Mouse (Mus musculus): ENCODE results near the gene Car5a. TPM values are rescaled to one million over a fixed set of nuclear protein-coding genes. Genes with fewer than 3 reads are reported as not detected.

Car5a gene
- polyA plus RNA-seq, 1 experiment = not detected

- no peaks in the 10 kb centered on the region for H3K4me1 ChIP-seq (ENCODE audit: control insufficient read depth, insufficient read depth, low read length)
- no peak overlapping the region for H3K27ac ChIP-seq (ENCODE audit: insufficient read depth, low read depth, low read length)
- TF ChIP-seq POLR2A (IDR thresholded peaks at IDR 0.05; ENCODE audit: borderline replicate concordance, low read depth, low read length) = no peak
- no peak for TF ChIP-seq CTCF (IDR thresholded peaks at IDR 0.05; ENCODE audit: low read depth, low read length)
- no peak overlapping the region for H3K4me3 ChIP-seq (ENCODE audit: insufficient read depth, low read length)
Observed at GRCm38 (mm10) chr8:121889810-121890785, 54.6 kb downstream of the Car5a start.

DNA sequence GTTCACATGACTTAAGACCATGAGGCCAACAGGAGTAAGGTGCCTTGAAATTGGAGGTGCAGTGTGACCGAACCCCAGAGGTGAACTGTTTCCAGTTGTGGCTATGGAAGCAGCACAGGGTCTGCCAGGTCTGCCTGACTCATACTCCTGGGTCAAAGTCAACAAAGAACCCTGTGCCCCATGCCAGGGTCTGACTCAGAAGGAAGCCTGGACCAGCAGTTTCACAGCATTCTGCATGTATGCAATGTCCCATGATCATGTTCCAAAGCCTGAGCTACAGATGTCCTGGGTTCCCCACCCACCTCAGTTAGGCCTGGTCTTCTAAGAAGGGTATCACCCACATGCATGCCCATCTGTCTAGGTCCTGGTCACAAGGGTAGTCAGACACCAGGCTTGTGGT is 55.4 kb downstream of the Car5a start:
- Histone ChIP-seq H3K4me3 (ENCODE audit: insufficient read depth, low read length) (no peak overlapping the region), H3K27ac (ENCODE audit: insufficient read depth, low read depth, low read length) (no peak overlapping the region), H3K4me1 (ENCODE audit: control insufficient read depth, insufficient read depth, low read length) (no peaks in the 10 kb centered on the region)
- TF ChIP-seq POLR2A (IDR thresholded peaks at IDR 0.05; ENCODE audit: borderline replicate concordance, low read depth, low read length) (no peak), CTCF (IDR thresholded peaks at IDR 0.05; ENCODE audit: low read depth, low read length) (no peak)

GRCm38 (mm10) chr8:121887547-121887946 is 57.2 kb downstream of the Car5a start:
- no peak for TF ChIP-seq POLR2A (IDR thresholded peaks at IDR 0.05; ENCODE audit: borderline replicate concordance, low read depth, low read length)
- no peak for TF ChIP-seq CTCF (IDR thresholded peaks at IDR 0.05; ENCODE audit: low read depth, low read length)
- Histone ChIP-seq H3K4me3 (ENCODE audit: insufficient read depth, low read length) (no peak overlapping the region), H3K4me1 (ENCODE audit: control insufficient read depth, insufficient read depth, low read length) (no peaks in the 10 kb centered on the region), H3K27ac (ENCODE audit: insufficient read depth, low read depth, low read length) (no peak overlapping the region)

GRCm38 (mm10) chr8:121885433-121885832 is 59.3 kb downstream of the Car5a start:
- TF ChIP-seq POLR2A (IDR thresholded peaks at IDR 0.05; ENCODE audit: borderline replicate concordance, low read depth, low read length) = no peak
- TF ChIP-seq CTCF (IDR thresholded peaks at IDR 0.05; ENCODE audit: low read depth, low read length) = no peak
- Histone ChIP-seq H3K4me3 (ENCODE audit: insufficient read depth, low read length) (no peak overlapping the region), H3K27ac (ENCODE audit: insufficient read depth, low read depth, low read length) (no peak overlapping the region), H3K4me1 (ENCODE audit: control insufficient read depth, insufficient read depth, low read length) (no peaks in the 10 kb centered on the region)

DNA sequence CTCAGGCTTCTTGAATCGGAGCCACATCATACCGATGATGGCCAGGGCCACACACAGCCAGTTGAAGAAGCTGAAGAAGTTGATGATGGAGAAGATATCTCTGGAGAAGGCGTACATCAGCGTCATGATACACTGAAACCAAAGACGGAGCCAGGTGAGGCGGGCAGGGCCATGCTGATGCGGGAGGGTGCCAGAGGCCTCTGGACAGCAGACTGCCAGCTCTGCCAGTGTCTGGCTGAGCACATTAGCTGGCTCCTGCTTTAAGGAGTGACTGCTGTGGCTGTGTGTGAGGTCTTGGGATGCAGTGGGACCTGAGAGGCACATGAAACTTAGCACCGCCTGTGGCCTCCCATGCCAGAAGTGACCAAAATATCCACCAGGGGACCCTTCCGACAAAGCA is 59.7 kb downstream of the Car5a start:
- TF ChIP-seq POLR2A (IDR thresholded peaks at IDR 0.05; ENCODE audit: borderline replicate concordance, low read depth, low read length) = no peak
- no peak for TF ChIP-seq CTCF (IDR thresholded peaks at IDR 0.05; ENCODE audit: low read depth, low read length)
- Histone ChIP-seq H3K27ac (ENCODE audit: insufficient read depth, low read depth, low read length) (no peak overlapping the region), H3K4me1 (ENCODE audit: control insufficient read depth, insufficient read depth, low read length) (no peaks in the 10 kb centered on the region), H3K4me3 (ENCODE audit: insufficient read depth, low read length) (no peak overlapping the region)

DNA sequence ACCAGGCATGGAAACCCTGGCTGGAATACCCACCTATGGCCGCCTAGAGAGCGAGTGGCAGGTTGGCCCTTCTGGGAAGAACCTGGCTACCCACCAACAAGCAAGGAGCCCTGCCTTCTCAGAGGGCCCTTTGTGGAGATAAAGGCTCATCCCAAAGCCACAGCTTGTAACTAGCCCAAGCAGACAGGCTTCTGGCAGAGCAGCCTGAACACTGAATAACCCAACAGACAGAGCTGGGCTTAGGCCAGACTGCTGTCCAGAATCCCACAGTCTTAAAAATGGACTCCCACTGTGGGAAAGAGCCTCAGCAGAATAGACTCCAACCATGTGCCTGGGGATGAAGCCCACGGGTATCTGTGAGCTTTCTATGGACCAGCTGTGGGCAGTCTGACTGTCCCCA is 60.5 kb downstream of the Car5a start:
- H3K4me1 ChIP-seq (ENCODE audit: control insufficient read depth, insufficient read depth, low read length) = no peaks in the 10 kb centered on the region
- H3K4me3 ChIP-seq (ENCODE audit: insufficient read depth, low read length) = no peak overlapping the region
- TF ChIP-seq CTCF (IDR thresholded peaks at IDR 0.05; ENCODE audit: low read depth, low read length) = no peak
- no peak overlapping the region for H3K27ac ChIP-seq (ENCODE audit: insufficient read depth, low read depth, low read length)

- Histone ChIP-seq H3K4me3 (ENCODE audit: insufficient read depth, low read length) (no peak overlapping the region), H3K27ac (ENCODE audit: insufficient read depth, low read depth, low read length) (no peak overlapping the region), H3K4me1 (ENCODE audit: control insufficient read depth, insufficient read depth, low read length) (peaks cover 9% of the 10 kb centered on the region)
- TF ChIP-seq CTCF (IDR thresholded peaks at IDR 0.05; ENCODE audit: low read depth, low read length) (no peak), POLR2A (IDR thresholded peaks at IDR 0.05; ENCODE audit: borderline replicate concordance, low read depth, low read length) (no peak)
Observed at GRCm38 (mm10) chr8:121881921-121882320, 62.8 kb downstream of the Car5a start.

DNA sequence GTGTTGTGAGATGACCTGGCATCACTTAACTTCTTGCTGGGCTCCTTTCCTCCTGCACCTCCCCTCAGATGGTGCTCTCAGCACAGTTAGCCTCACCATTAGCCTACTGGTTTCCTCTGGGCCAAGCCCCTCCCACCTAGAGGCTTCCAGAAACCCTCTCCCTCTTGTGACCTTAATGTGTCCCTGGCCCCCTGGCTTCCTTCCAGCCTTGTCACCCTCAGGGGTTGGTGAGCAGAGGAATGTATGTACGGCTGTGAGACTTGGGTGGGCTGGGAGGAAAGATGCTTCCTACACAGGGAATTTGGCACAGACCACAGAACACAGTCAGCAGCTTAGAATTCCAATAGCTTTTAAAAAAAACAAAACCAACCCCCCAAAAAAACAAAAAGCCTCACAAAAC is 63.9 kb downstream of the Car5a start:
- TF ChIP-seq CTCF (IDR thresholded peaks at IDR 0.05; ENCODE audit: low read depth, low read length) (no peak), POLR2A (IDR thresholded peaks at IDR 0.05; ENCODE audit: borderline replicate concordance, low read depth, low read length) (no peak)
- Histone ChIP-seq H3K4me1 (ENCODE audit: control insufficient read depth, insufficient read depth, low read length) (peaks cover 11% of the 10 kb centered on the region), H3K4me3 (ENCODE audit: insufficient read depth, low read length) (no peak overlapping the region), H3K27ac (ENCODE audit: insufficient read depth, low read depth, low read length) (no peak overlapping the region)

DNA sequence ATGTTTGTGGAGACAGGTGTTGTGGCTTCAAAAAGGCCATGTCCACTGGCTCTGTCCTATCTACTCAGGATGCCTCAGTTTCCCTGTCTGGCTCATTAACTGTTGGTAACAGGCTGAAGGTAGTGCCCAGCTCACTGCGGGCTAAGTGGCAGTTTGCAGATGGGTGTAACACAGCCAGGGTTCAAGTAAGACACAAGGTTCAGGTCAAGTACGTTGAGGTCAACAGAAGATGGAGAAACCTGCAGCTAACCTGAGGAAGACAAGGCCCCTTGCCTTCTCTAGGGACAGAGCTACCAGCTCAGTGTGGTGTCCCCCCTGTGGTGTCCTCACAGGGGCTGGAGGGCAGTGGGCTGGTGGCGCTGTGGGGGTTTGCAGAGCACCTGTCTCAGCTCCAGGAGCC is 65.0 kb downstream of the Car5a start:
- H3K4me1 ChIP-seq (ENCODE audit: control insufficient read depth, insufficient read depth, low read length) = peaks cover 11% of the 10 kb centered on the region
- H3K27ac ChIP-seq (ENCODE audit: insufficient read depth, low read depth, low read length) = no peak overlapping the region
- H3K4me3 ChIP-seq (ENCODE audit: insufficient read depth, low read length) = no peak overlapping the region
- TF ChIP-seq POLR2A (IDR thresholded peaks at IDR 0.05; ENCODE audit: borderline replicate concordance, low read depth, low read length) (no peak), CTCF (IDR thresholded peaks at IDR 0.05; ENCODE audit: low read depth, low read length) (no peak)

DNA sequence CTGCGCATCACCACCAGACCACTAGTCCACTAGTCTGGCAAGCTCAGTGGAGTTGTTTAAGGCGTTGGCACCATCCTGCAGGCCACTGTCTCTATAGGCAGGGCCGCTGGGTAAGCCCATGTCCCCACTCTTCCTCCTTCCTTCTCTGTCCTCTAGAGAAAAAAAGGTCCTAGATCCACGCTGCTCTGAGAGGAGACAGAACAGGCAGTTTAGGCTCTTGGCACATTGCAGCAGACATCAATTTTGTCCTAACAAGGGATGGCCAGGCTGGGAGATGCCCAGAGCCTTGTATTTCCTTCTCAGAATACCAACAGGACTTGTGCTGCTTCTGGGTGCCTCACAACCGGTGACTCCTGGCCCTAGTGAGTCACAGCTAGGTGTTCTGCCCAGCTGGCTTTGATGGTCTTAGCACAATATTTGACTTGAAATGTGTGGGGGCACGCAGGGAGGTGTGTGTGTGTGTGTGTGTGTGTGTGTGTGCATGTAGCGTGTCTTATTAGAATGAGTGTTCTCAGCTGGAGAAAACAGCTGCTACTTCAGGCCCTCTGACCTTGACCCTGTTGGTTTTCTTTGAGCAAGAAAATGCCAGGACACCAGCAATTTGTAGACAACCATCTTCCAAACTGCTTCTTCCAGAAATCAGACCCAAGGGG is 66.8 kb downstream of the Car5a start:
- TF ChIP-seq POLR2A (IDR thresholded peaks at IDR 0.05; ENCODE audit: borderline replicate concordance, low read depth, low read length) (no peak), CTCF (IDR thresholded peaks at IDR 0.05; ENCODE audit: low read depth, low read length) (no peak)
- Histone ChIP-seq H3K4me1 (ENCODE audit: control insufficient read depth, insufficient read depth, low read length) (peaks cover 11% of the 10 kb centered on the region), H3K4me3 (ENCODE audit: insufficient read depth, low read length) (no peak overlapping the region), H3K27ac (ENCODE audit: insufficient read depth, low read depth, low read length) (no peak overlapping the region)

Data from bone marrow macrophage, adult 2 months (primary cell).